Mouse (Mus musculus): Measurements from ENCODE around the gene Pcnx2.

DNA sequence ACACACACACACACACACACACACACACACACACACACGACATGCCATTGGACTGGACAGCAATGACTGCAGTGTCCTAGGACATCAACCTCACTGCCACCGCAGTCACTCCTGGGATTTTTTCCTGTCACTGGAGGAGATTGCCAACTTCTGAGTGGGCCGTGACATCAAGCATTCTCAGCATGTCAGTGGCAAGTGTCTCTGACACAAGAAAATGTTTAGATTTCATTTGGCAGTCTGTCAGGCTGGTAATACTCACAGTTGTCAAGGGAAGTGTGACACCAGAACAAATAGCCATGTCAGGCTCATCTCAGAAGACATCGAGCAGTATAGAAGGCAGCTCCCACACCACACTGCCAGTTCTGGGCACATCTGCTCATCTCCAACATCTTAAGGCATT is 17.7 kb downstream of the Pcnx2 start:
- TF ChIP-seq EP300 (IDR thresholded peaks at IDR 0.05; ENCODE audit: insufficient read depth, low read depth, low read length): no peak
- TF ChIP-seq POLR2A (IDR thresholded peaks at IDR 0.05; ENCODE audit: insufficient read depth, low read depth, low read length): no peak
- TF ChIP-seq CTCF (IDR thresholded peaks at IDR 0.05): no peak

Measured in heart, adult 2 months (tissue).